8 mouse cellular contexts compared by ENCODE assay signal in the genomic region with DNA sequence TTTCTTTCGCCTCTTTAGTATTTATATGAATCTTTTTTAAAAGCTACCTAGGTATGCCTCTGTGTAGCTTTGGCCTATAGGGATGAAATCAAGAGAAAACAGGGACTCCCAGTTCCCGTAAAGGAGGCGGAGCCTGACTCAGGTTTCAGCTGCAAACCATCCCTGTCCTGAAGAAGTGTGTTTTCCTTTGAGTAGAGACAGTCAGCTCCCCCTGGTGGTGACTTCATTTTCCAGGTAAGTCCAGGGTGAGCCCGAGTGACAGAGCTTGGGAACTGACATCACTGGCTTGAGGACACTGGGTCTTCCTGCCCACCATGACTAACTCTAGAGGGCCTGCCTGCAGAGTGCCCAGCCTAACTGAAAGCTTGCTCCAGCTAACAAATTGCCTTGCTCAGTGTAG. TPM values are rescaled to one million over a fixed set of nuclear protein-coding genes. Genes with fewer than 3 reads are reported as not detected.
DNase-seq lines count a peak whose midpoint lies in the region; ATAC-seq lines count a peak whose summit lies in the region.

No protein-coding gene starts in this region.

- no peak overlapping the region for H3K9ac ChIP-seq in hindbrain, embryonic 14.5 days
- H3K9ac ChIP-seq in hindbrain, embryonic 12.5 days, result no peak overlapping the region

- intact Hi-C loops in heart, postnatal 14 days (cut with DNase I), result no loop called here

- no peak overlapping the region for H3K4me2 ChIP-seq in hindbrain, embryonic 14.5 days (replicated peaks)
- H3K4me2 ChIP-seq in hindbrain, embryonic 12.5 days (replicated peaks), result no peak overlapping the region

- no peaks in the 10 kb centered on the region for H3K9me3 ChIP-seq in hindbrain, embryonic 14.5 days (ENCODE audit: control insufficient read depth, low read length)
- H3K9me3 ChIP-seq in hindbrain, embryonic 12.5 days (replicated peaks), result no peaks in the 10 kb centered on the region
- H3K9me3 ChIP-seq in megakaryocyte, embryonic 14.5 days, result peaks cover 6% of the 10 kb centered on the region

- DNase-seq in hindbrain, embryonic 14.5 days (ENCODE audit: low spot score), result peak; percentile 58
- DNase-seq in ZHBTc4 (ENCODE audit: low read depth, low spot score), result peak; percentile 88
- peak; percentile 33 to 56 for DNase-seq in heart, postnatal 14 days
- DNase-seq in layer of hippocampus, adult 9-10 months (ENCODE audit: low spot score), result peak; percentile 37
- peak; percentile 65 for DNase-seq in splenic B cell, adult 2 months (ENCODE audit: low read depth, low spot score)

- no peaks in the 10 kb centered on the region for H3K27me3 ChIP-seq in hindbrain, embryonic 14.5 days (ENCODE audit: control insufficient read depth, insufficient read depth, low read length)
- H3K27me3 ChIP-seq in hindbrain, embryonic 12.5 days, result no peaks in the 10 kb centered on the region
- H3K27me3 ChIP-seq in megakaryocyte, embryonic 14.5 days (replicated peaks), result peaks cover 14% of the 10 kb centered on the region
- H3K27me3 ChIP-seq in splenic B cell, adult 2 months (ENCODE audit: control insufficient read depth, insufficient read depth, low read length, poor library complexity, severe bottlenecking), result no peaks in the 10 kb centered on the region

- H3K4me1 ChIP-seq in hindbrain, embryonic 14.5 days (replicated peaks; ENCODE audit: control insufficient read depth, insufficient read depth, low read length), result no peaks in the 10 kb centered on the region
- H3K4me1 ChIP-seq in hindbrain, embryonic 12.5 days, result no peaks in the 10 kb centered on the region
- peaks cover 20% of the 10 kb centered on the region for H3K4me1 ChIP-seq in megakaryocyte, embryonic 14.5 days

- H3K36me3 ChIP-seq in hindbrain, embryonic 14.5 days (replicated peaks; ENCODE audit: control insufficient read depth, insufficient read depth), result no peaks in the 10 kb centered on the region
- H3K36me3 ChIP-seq in hindbrain, embryonic 12.5 days, result no peaks in the 10 kb centered on the region
- H3K36me3 ChIP-seq in megakaryocyte, embryonic 14.5 days (replicated peaks; ENCODE audit: low read length), result no peaks in the 10 kb centered on the region
- no peaks in the 10 kb centered on the region for H3K36me3 ChIP-seq in splenic B cell, adult 2 months (ENCODE audit: control insufficient read depth, insufficient read depth, low read length, poor library complexity, severe bottlenecking)

- no peak; the same call in 1 of the 2 replicates for ATAC-seq in hindbrain, embryonic 14.5 days (ENCODE audit: low FRiP score)
- no peak for ATAC-seq in hindbrain, embryonic 12.5 days (ENCODE audit: low FRiP score)
- ATAC-seq in common myeloid progenitor, adult 5-6 weeks (replicated peaks; ENCODE audit: low read depth, poor library complexity, severe bottlenecking), result peak; percentile 83

- WGBS in hindbrain, embryonic 14.5 days, result 45% methylated on average over 4 of the region's 4 CpGs
- WGBS in hindbrain, embryonic 12.5 days, result 40% methylated on average over 4 of the region's 4 CpGs

- no peak overlapping the region for H3K27ac ChIP-seq in hindbrain, embryonic 14.5 days
- no peak overlapping the region for H3K27ac ChIP-seq in hindbrain, embryonic 12.5 days

- no peak overlapping the region for H3K4me3 ChIP-seq in hindbrain, embryonic 14.5 days (replicated peaks; ENCODE audit: low read length)
- no peak overlapping the region for H3K4me3 ChIP-seq in hindbrain, embryonic 12.5 days
- peak overlapping the region; percentile 7 for H3K4me3 ChIP-seq in megakaryocyte, embryonic 14.5 days (replicated peaks)

RNA-seq across cellular contexts. Expression of gene Arl11, which starts 7.3 kb away (rescaled TPM):
- polyA plus RNA-seq in hindbrain, embryonic 14.5 days (2014; fragmentation: Nextera tagmentation; extraction: Ambion mirVana), result 0.25 and 0.82 TPM in 2 replicates
- 0.52 and 0.77 TPM in 2 replicates for polyA plus RNA-seq in hindbrain, embryonic 12.5 days (2016; fragmentation: Nextera tagmentation; extraction: Ambion mirVana)
- total RNA-seq in common myeloid progenitor, adult 5-6 weeks (2017), result 5.2 and 11.0 TPM in 2 replicates
- under 1 TPM; 0.83 to 0.96 TPM for total RNA-seq in heart, postnatal 14 days (2021)
- 10.9 TPM in 1 of 2 replicates, not detected in the other for polyA plus RNA-seq in megakaryocyte, embryonic 14.5 days (2012; ENCODE audit: insufficient read depth, low replicate concordance)

RNA-seq across cellular contexts. Expression of gene Ebpl, which starts 43.4 kb away (rescaled TPM):
- polyA plus RNA-seq in hindbrain, embryonic 14.5 days (2014; fragmentation: Nextera tagmentation; extraction: Ambion mirVana), result 10.5 and 10.6 TPM in 2 replicates
- polyA plus RNA-seq in hindbrain, embryonic 12.5 days (2016; fragmentation: Nextera tagmentation; extraction: Ambion mirVana), result 10.8 and 11.5 TPM in 2 replicates
- 4.3 and 6.0 TPM in 2 replicates for total RNA-seq in common myeloid progenitor, adult 5-6 weeks (2017)
- 1 to 10 TPM; 1.1 to 1.2 TPM for total RNA-seq in heart, postnatal 14 days (2021)
- 0.85 and 1.0 TPM in 2 replicates for polyA plus RNA-seq in megakaryocyte, embryonic 14.5 days (2012; ENCODE audit: insufficient read depth, low replicate concordance)

RNA-seq across cellular contexts. Expression of gene Sgcg, which starts 58.6 kb away (rescaled TPM):
- 0.23 and 0.33 TPM in 2 replicates for polyA plus RNA-seq in hindbrain, embryonic 14.5 days (2014; fragmentation: Nextera tagmentation; extraction: Ambion mirVana)
- polyA plus RNA-seq in hindbrain, embryonic 12.5 days (2016; fragmentation: Nextera tagmentation; extraction: Ambion mirVana), result 0.15 and 1.3 TPM in 2 replicates
- total RNA-seq in common myeloid progenitor, adult 5-6 weeks (2017), result 0.14 TPM in 1 of 2 replicates, not detected in the other
- total RNA-seq in heart, postnatal 14 days (2021), result 100 to 1,000 TPM; 199 to 202 TPM
- polyA plus RNA-seq in megakaryocyte, embryonic 14.5 days (2012; ENCODE audit: insufficient read depth, low replicate concordance), result not detected in 2 replicates

Comparison
In these comparisons a context has a peak if more than half of its experiments do, and no peak if none do; other contexts are left out.
1. DNase-seq: peak in every context shown above with its lines; median percentile 88 in ZHBTc4; 65 in splenic B cell, adult 2 months; 58 in hindbrain, embryonic 14.5 days; 44 in heart, postnatal 14 days; 37 in layer of hippocampus, adult 9-10 months.